Mouse (Mus musculus): ENCODE measurements around the gene Eif4a1.
"Not testable (repeated sequence)": the region's sequence is repeated elsewhere in the genome, so short reads cannot be mapped to it uniquely, and the experiment has no call there.

Eif4a1 gene

GRCm38 (mm10) chr11:69672211-69672706 lies at the start of gene Eif4a1:
Eif4a1 (minus strand) TSS chr11:69672423.
- DNase-seq (ENCODE audit: low read depth, low spot score): peak; percentile 99

GRCm38 (mm10) chr11:69720852-69721251 lies 48.6 kb upstream of the Eif4a1 start:
- no peak for DNase-seq (ENCODE audit: low read depth, low spot score)

- no peak for DNase-seq (ENCODE audit: low read depth, low spot score)
Measured at GRCm38 (mm10) chr11:69719423-69719822, 47.2 kb upstream of the Eif4a1 start.

GRCm38 (mm10) chr11:69718661-69719060 lies 46.4 kb upstream of the Eif4a1 start:
- DNase-seq (ENCODE audit: low read depth, low spot score): no peak

GRCm38 (mm10) chr11:69716953-69717352 lies 44.7 kb upstream of the Eif4a1 start:
- no peak for DNase-seq (ENCODE audit: low read depth, low spot score)

GRCm38 (mm10) chr11:69715929-69716328 lies 43.7 kb upstream of the Eif4a1 start:
- no peak for DNase-seq (ENCODE audit: low read depth, low spot score)

GRCm38 (mm10) chr11:69715482-69715881 lies 43.3 kb upstream of the Eif4a1 start:
- DNase-seq (ENCODE audit: low read depth, low spot score): no peak

- peak; percentile 40 for DNase-seq (ENCODE audit: low read depth, low spot score)
Measured at GRCm38 (mm10) chr11:69714636-69715329, 42.6 kb upstream of the Eif4a1 start.

- no peak for DNase-seq (ENCODE audit: low read depth, low spot score)
Measured at GRCm38 (mm10) chr11:69712954-69713672, 40.9 kb upstream of the Eif4a1 start.

GRCm38 (mm10) chr11:69711082-69711481 lies 38.9 kb upstream of the Eif4a1 start:
- no peak for DNase-seq (ENCODE audit: low read depth, low spot score)

- DNase-seq (ENCODE audit: low read depth, low spot score): no peak
Measured at GRCm38 (mm10) chr11:69710470-69710869, 38.2 kb upstream of the Eif4a1 start.

- DNase-seq (ENCODE audit: low read depth, low spot score): no peak
Measured at GRCm38 (mm10) chr11:69709554-69710446, 37.6 kb upstream of the Eif4a1 start.

- DNase-seq (ENCODE audit: low read depth, low spot score): no peak
Measured at GRCm38 (mm10) chr11:69708614-69709265, 36.5 kb upstream of the Eif4a1 start.

- DNase-seq (ENCODE audit: low read depth, low spot score): no peak
Measured at GRCm38 (mm10) chr11:69707873-69708381, 35.7 kb upstream of the Eif4a1 start.

GRCm38 (mm10) chr11:69707480-69707847 lies 35.2 kb upstream of the Eif4a1 start:
- DNase-seq (ENCODE audit: low read depth, low spot score): no peak

GRCm38 (mm10) chr11:69706775-69707479 lies 34.7 kb upstream of the Eif4a1 start:
- no peak for DNase-seq (ENCODE audit: low read depth, low spot score)

- DNase-seq (ENCODE audit: low read depth, low spot score): no peak
Measured at GRCm38 (mm10) chr11:69704613-69705010, 32.4 kb upstream of the Eif4a1 start.

- DNase-seq (ENCODE audit: low read depth, low spot score): no peak
Measured at GRCm38 (mm10) chr11:69703814-69704612, 31.8 kb upstream of the Eif4a1 start.

GRCm38 (mm10) chr11:69703381-69703780 lies 31.2 kb upstream of the Eif4a1 start:
- not testable (repeated sequence) for DNase-seq (ENCODE audit: low read depth, low spot score)

GRCm38 (mm10) chr11:69702886-69703285 lies 30.7 kb upstream of the Eif4a1 start:
- DNase-seq (ENCODE audit: low read depth, low spot score): not testable (repeated sequence)

All from retina, postnatal 7 days (tissue).